Mouse (Mus musculus) kidney, embryonic 15.5 days (tissue): ENCODE results near the gene Cfap61. TPM values are rescaled to one million over a fixed set of nuclear protein-coding genes. Genes with fewer than 3 reads are reported as not detected.

Experiments
- ATAC-seq: fragments of 200-750 bp; cut with Nextera tagmentation; replicated peaks from 2 replicates; pipeline ENCODE4 v1.8.0; 2017; ENCODE audit warnings: moderate TSS enrichment; ENCODE audit not compliant: low FRiP score
- H3K27ac ChIP-seq: fragments of 300-500 bp; sonication (generic); 2 replicates; pipeline ENCODE4 v1.5.1; 2015; ENCODE audit warnings: mild to moderate bottlenecking, inconsistent platforms
- H3K27me3 ChIP-seq: fragments of 300-500 bp; sonication (generic); 2 replicates; pipeline ENCODE4 v1.6.1; 2015; ENCODE audit warnings: inconsistent platforms
- H3K36me3 ChIP-seq: fragments of 300-500 bp; sonication (generic); 2 replicates; pipeline ENCODE4 v1.6.1; 2015; ENCODE audit warnings: inconsistent platforms
- H3K4me1 ChIP-seq: fragments of 300-500 bp; sonication (generic); 2 replicates; pipeline ENCODE4 v1.6.1; 2015; ENCODE audit warnings: inconsistent platforms
- H3K4me2 ChIP-seq: fragments of 300-500 bp; sonication (generic); 2 replicates; pipeline ENCODE4 v1.6.1; 2015; ENCODE audit warnings: moderate library complexity, mild to moderate bottlenecking, inconsistent platforms
- H3K4me3 ChIP-seq: fragments of 300-500 bp; sonication (generic); replicated peaks from 2 replicates; pipeline ENCODE4 v1.5.1; 2015; ENCODE audit warnings: mild to moderate bottlenecking, inconsistent platforms
- H3K9ac ChIP-seq: fragments of 300-500 bp; sonication (generic); 2 replicates; pipeline ENCODE4 v1.6.1; 2015; ENCODE audit warnings: mild to moderate bottlenecking, inconsistent platforms
- H3K9me3 ChIP-seq: fragments of 300-500 bp; sonication (generic); replicated peaks from 2 replicates; pipeline ENCODE4 v1.6.1; 2016; ENCODE audit warnings: inconsistent platforms
- WGBS: fragments of 180-500 bp; shearing (Covaris S2); methylation state at CpG from one replicate; pipeline ENCODE4 v1.1.7; 2015; ENCODE audit warnings: mixed read lengths; 5-methylcytosine and 5-hydroxymethylcytosine counted together
- polyA plus RNA-seq: library from polyadenylated mRNA; unstranded; fragments of >200 nt; fragmentation: Nextera tagmentation; extraction: Ambion mirVana; gene quantifications from 2 replicates; pipeline ENCODE4 v1.2.1, GENCODE M21; 2015

The Cfap61 gene
- polyA plus RNA-seq, 1 experiment from 2014 or later = 3.1 TPM

- 2% methylated on average over 9 of the region's 9 CpGs for WGBS
- H3K27ac ChIP-seq = no peak overlapping the region
- H3K9me3 ChIP-seq = no peaks in the 10 kb centered on the region
- no peaks in the 10 kb centered on the region for H3K36me3 ChIP-seq
- no peak overlapping the region for H3K4me3 ChIP-seq
- H3K4me1 ChIP-seq = peaks cover 22% of the 10 kb centered on the region
- H3K4me2 ChIP-seq = no peak overlapping the region
- ATAC-seq = no peak
- no peak overlapping the region for H3K9ac ChIP-seq
- peaks cover 72% of the 10 kb centered on the region for H3K27me3 ChIP-seq
Measured at GRCm38 (mm10) chr2:146214715-146215114, 280.1 kb downstream of the Cfap61 start.

GRCm38 (mm10) chr2:146216111-146217064 lies 281.8 kb downstream of the Cfap61 start:
- H3K4me1 ChIP-seq = peaks cover 31% of the 10 kb centered on the region
- no peak overlapping the region for H3K9ac ChIP-seq
- no peak for ATAC-seq
- H3K4me3 ChIP-seq = no peak overlapping the region
- H3K36me3 ChIP-seq = no peaks in the 10 kb centered on the region
- H3K27ac ChIP-seq = no peak overlapping the region
- no peak overlapping the region for H3K4me2 ChIP-seq
- WGBS = 8% methylated on average over 14 of the region's 14 CpGs
- peaks cover 87% of the 10 kb centered on the region for H3K27me3 ChIP-seq
- H3K9me3 ChIP-seq = no peaks in the 10 kb centered on the region

GRCm38 (mm10) chr2:146217227-146217980 lies 282.8 kb downstream of the Cfap61 start:
- H3K4me2 ChIP-seq = peak overlapping the region; percentile 57
- peaks cover 41% of the 10 kb centered on the region for H3K4me1 ChIP-seq
- no peaks in the 10 kb centered on the region for H3K36me3 ChIP-seq
- peaks cover 94% of the 10 kb centered on the region for H3K27me3 ChIP-seq
- no peak overlapping the region for H3K27ac ChIP-seq
- WGBS = under 1% methylated on average over 16 of the region's 16 CpGs
- ATAC-seq = peak; percentile 9; the same call in 1 of the 2 replicates
- 0 out of 2 replicates have a peak overlapping the region, but pooled peaks have one; percentile 6 for H3K4me3 ChIP-seq
- no peak overlapping the region for H3K9ac ChIP-seq
- H3K9me3 ChIP-seq = no peaks in the 10 kb centered on the region

- no peak for ATAC-seq
- Histone ChIP-seq H3K4me1 (peaks cover 49% of the 10 kb centered on the region), H3K27me3 (peaks cover 94% of the 10 kb centered on the region), H3K36me3 (no peaks in the 10 kb centered on the region), H3K4me2 (peak overlapping the region; percentile 57), H3K4me3 (peak overlapping the region; percentile 30), H3K27ac (no peak overlapping the region), H3K9ac (no peak overlapping the region), H3K9me3 (no peaks in the 10 kb centered on the region)
- under 1% methylated on average over 40 of the region's 40 CpGs for WGBS
Measured at GRCm38 (mm10) chr2:146218161-146218691, 283.6 kb downstream of the Cfap61 start.

GRCm38 (mm10) chr2:146218881-146219535 lies 284.4 kb downstream of the Cfap61 start:
- Histone ChIP-seq H3K4me1 (peaks cover 54% of the 10 kb centered on the region), H3K9me3 (no peaks in the 10 kb centered on the region), H3K4me2 (no peak overlapping the region), H3K27me3 (peaks cover 95% of the 10 kb centered on the region), H3K36me3 (no peaks in the 10 kb centered on the region), H3K4me3 (no peak overlapping the region), H3K27ac (no peak overlapping the region), H3K9ac (no peak overlapping the region)
- WGBS = under 1% methylated on average over 19 of the region's 19 CpGs
- no peak for ATAC-seq

- Histone ChIP-seq H3K9ac (no peak overlapping the region), H3K4me2 (no peak overlapping the region), H3K4me1 (peaks cover 54% of the 10 kb centered on the region), H3K27me3 (peaks cover 95% of the 10 kb centered on the region), H3K27ac (no peak overlapping the region), H3K9me3 (no peaks in the 10 kb centered on the region), H3K36me3 (no peaks in the 10 kb centered on the region), H3K4me3 (no peak overlapping the region)
- WGBS = 13% methylated on average over 11 of the region's 11 CpGs
- ATAC-seq = no peak
Measured at GRCm38 (mm10) chr2:146219791-146220190, 285.2 kb downstream of the Cfap61 start.

GRCm38 (mm10) chr2:146220591-146221075 lies 286.0 kb downstream of the Cfap61 start:
- H3K9ac ChIP-seq = no peak overlapping the region

GRCm38 (mm10) chr2:146221076-146221928 lies 286.7 kb downstream of the Cfap61 start, which contains the start of gene Insm1:
Gene Insm1 (plus strand): TSS chr2:146221921.
- Histone ChIP-seq H3K27me3 (peaks cover 95% of the 10 kb centered on the region), H3K27ac (no peak within 1 kb of the TSS), H3K4me1 (peaks cover 54% of the 10 kb centered on the region), H3K36me3 (no peaks in the 10 kb centered on the region), H3K9ac (peak within 1 kb of the TSS; percentile 31; the same call in 1 of the 2 replicates), H3K9me3 (no peaks in the 10 kb centered on the region), H3K4me2 (peak within 1 kb of the TSS; percentile 98), H3K4me3 (peak within 1 kb of the TSS; percentile 55)
- peak; percentile 70 for ATAC-seq
- under 1% methylated on average over 79 of the region's 86 CpGs for WGBS

More at GRCm38 (mm10) chr2:146220591-146221075, 286.0 kb downstream of the Cfap61 start:
- WGBS = under 1% methylated on average over 24 of the region's 24 CpGs
- Histone ChIP-seq H3K4me1 (peaks cover 54% of the 10 kb centered on the region), H3K9me3 (no peaks in the 10 kb centered on the region), H3K27me3 (peaks cover 95% of the 10 kb centered on the region), H3K4me3 (peak overlapping the region; percentile 55), H3K4me2 (peak overlapping the region; percentile 98; the same call in 1 of the 2 replicates), H3K27ac (no peak overlapping the region), H3K36me3 (no peaks in the 10 kb centered on the region)
- no peak for ATAC-seq

- H3K27ac ChIP-seq = no peak overlapping the region
Measured at GRCm38 (mm10) chr2:146221929-146222278, 287.3 kb downstream of the Cfap61 start.

GRCm38 (mm10) chr2:146222279-146223175 lies 287.9 kb downstream of the Cfap61 start:
- under 1% methylated on average over 119 of the region's 133 CpGs for WGBS
- no peak overlapping the region for H3K27ac ChIP-seq
- ATAC-seq = peak; percentile 13; the same call in 1 of the 2 replicates

More at GRCm38 (mm10) chr2:146221929-146222278, 287.3 kb downstream of the Cfap61 start:
- no peak overlapping the region for H3K9ac ChIP-seq
- H3K36me3 ChIP-seq = no peaks in the 10 kb centered on the region
- ATAC-seq = peak; percentile 44
- H3K4me2 ChIP-seq = peak overlapping the region; percentile 98
- H3K4me1 ChIP-seq = peaks cover 54% of the 10 kb centered on the region
- peak overlapping the region; percentile 55 for H3K4me3 ChIP-seq
- no peaks in the 10 kb centered on the region for H3K9me3 ChIP-seq
- H3K27me3 ChIP-seq = peaks cover 96% of the 10 kb centered on the region
- 0% methylated on average over 32 of the region's 44 CpGs for WGBS

More at GRCm38 (mm10) chr2:146222279-146223175, 287.9 kb downstream of the Cfap61 start:
- Histone ChIP-seq H3K36me3 (no peaks in the 10 kb centered on the region), H3K4me2 (peak overlapping the region; percentile 98), H3K9ac (peak overlapping the region; percentile 31; the same call in 1 of the 2 replicates), H3K9me3 (no peaks in the 10 kb centered on the region), H3K4me1 (peaks cover 49% of the 10 kb centered on the region), H3K4me3 (peak overlapping the region; percentile 55), H3K27me3 (peaks cover 98% of the 10 kb centered on the region)
